Mouse (Mus musculus) G1E (cell line): ENCODE measurements around the gene Cpne9.

Source experiments
- CTCF ChIP-seq: IDR thresholded peaks from 2 replicates; pipeline ENCODE4 v1.5.1; 2012; ENCODE audit warnings: low read depth, low read length, inconsistent platforms, mixed read lengths
- GATA1 ChIP-seq: IDR thresholded peaks from 2 replicates; pipeline ENCODE4 v1.6.1; 2012; ENCODE audit warnings: borderline replicate concordance, low read length, inconsistent platforms, mixed read lengths
- GATA2 ChIP-seq: IDR thresholded peaks from 2 replicates; pipeline ENCODE4 v1.6.1; 2012; ENCODE audit warnings: low read depth, low read length, inconsistent platforms, borderline replicate concordance
- POLR2AphosphoS5 ChIP-seq: IDR thresholded peaks from 2 replicates; pipeline ENCODE4 v1.6.1; 2012; ENCODE audit warnings: low read depth, low read length, inconsistent platforms; ENCODE audit not compliant: insufficient replicate concordance
- TAL1 ChIP-seq: conservative IDR thresholded peaks from 2 replicates; pipeline ENCODE4 v1.6.1; 2012; ENCODE audit warnings: low read depth, low read length, inconsistent platforms, mixed read lengths

GRCm38 (mm10) chr6:113282101-113282802 is at the start of gene Cpne9:
- no peak for TF ChIP-seq CTCF
- no peak for TF ChIP-seq GATA1
- no peak for TF ChIP-seq TAL1
- TF ChIP-seq POLR2AphosphoS5 = no peak
- no peak for TF ChIP-seq GATA2
